ENCODE assay signal across 8 mouse cellular contexts in genomic region chr14:105427474-105427901, GRCm38 (mm10).
DNase-seq lines count a peak whose midpoint lies in the region; ATAC-seq lines count a peak whose summit lies in the region.

No protein-coding gene starts in this region.

- ATAC-seq in forebrain, embryonic 16.5 days, result peak; percentile 93
- peak; percentile 89; the same call in 1 of the 2 replicates for ATAC-seq in lung, embryonic 15.5 days (ENCODE audit: borderline replicate concordance, extremely low read depth, low FRiP score, low TSS enrichment)
- ATAC-seq in megakaryocyte progenitor cell, adult 5-6 weeks (replicated peaks; ENCODE audit: poor library complexity), result no peak; the same call in 1 of the 2 replicates

- peak; percentile 57 for DNase-seq in embryo, embryonic 10 days (ENCODE audit: low spot score)
- DNase-seq in embryo, embryonic 9.5 days (ENCODE audit: extremely low spot score), result no peak
- DNase-seq in WW6 (ENCODE audit: low read depth, low spot score), result peak; percentile 31
- peak; percentile 64 for DNase-seq in kidney, postnatal 10 days
- DNase-seq in right cerebral cortex, postnatal 4 days, result peak; percentile 20

- peak overlapping the region; percentile 39 for H3K4me2 ChIP-seq in forebrain, embryonic 16.5 days (ENCODE audit: low read length)
- H3K4me2 ChIP-seq in lung, embryonic 15.5 days, result peak overlapping the region; percentile 46

- H3K27me3 ChIP-seq in forebrain, embryonic 16.5 days (replicated peaks; ENCODE audit: control insufficient read depth, insufficient read depth, low read length), result no peaks in the 10 kb centered on the region
- H3K27me3 ChIP-seq in lung, embryonic 15.5 days, result 0 out of 2 replicates have a peak, but pooled peaks cover 3% of the 10 kb centered on the region

- H3K36me3 ChIP-seq in forebrain, embryonic 16.5 days (ENCODE audit: control insufficient read depth, insufficient read depth), result no peaks in the 10 kb centered on the region
- no peaks in the 10 kb centered on the region for H3K36me3 ChIP-seq in lung, embryonic 15.5 days

- WGBS in forebrain, embryonic 16.5 days, result 12% methylated on average over 17 of the region's 17 CpGs
- 22% methylated on average over 17 of the region's 17 CpGs for WGBS in lung, embryonic 15.5 days

- peak overlapping the region; percentile 3; the same call in 1 of the 2 replicates for H3K4me3 ChIP-seq in forebrain, embryonic 16.5 days (replicated peaks; ENCODE audit: low read length)
- H3K4me3 ChIP-seq in lung, embryonic 15.5 days, result 0 out of 2 replicates have a peak overlapping the region, but pooled peaks have one; percentile 7

- no peaks in the 10 kb centered on the region for H3K9me3 ChIP-seq in forebrain, embryonic 16.5 days (ENCODE audit: control insufficient read depth, low read length)
- H3K9me3 ChIP-seq in lung, embryonic 15.5 days, result no peaks in the 10 kb centered on the region

- H3K27ac ChIP-seq in forebrain, embryonic 16.5 days (ENCODE audit: low read length), result no peak overlapping the region
- H3K27ac ChIP-seq in lung, embryonic 15.5 days, result peak overlapping the region; percentile 80

- peaks cover 9% of the 10 kb centered on the region for H3K4me1 ChIP-seq in forebrain, embryonic 16.5 days (replicated peaks; ENCODE audit: control insufficient read depth, insufficient read depth, low read length)
- peaks cover 14% of the 10 kb centered on the region for H3K4me1 ChIP-seq in lung, embryonic 15.5 days

- 0 out of 2 replicates have a peak overlapping the region, but pooled peaks have one; percentile 0 for H3K9ac ChIP-seq in forebrain, embryonic 16.5 days (replicated peaks; ENCODE audit: low read depth, low read length)
- no peak overlapping the region for H3K9ac ChIP-seq in lung, embryonic 15.5 days
